Mouse (Mus musculus) liver, embryonic 11.5 days (tissue): Measurements from ENCODE around the gene Dpp6. TPM values are rescaled to one million over a fixed set of nuclear protein-coding genes. Genes with fewer than 3 reads are reported as not detected.

Source experiments
- ATAC-seq: fragments of 200-750 bp; cut with Nextera tagmentation; replicated peaks from 2 replicates; pipeline ENCODE4 v1.8.0; 2017; ENCODE audit warnings: moderate number of reproducible peaks, mild to moderate bottlenecking, moderate TSS enrichment, moderate library complexity; ENCODE audit not compliant: low FRiP score
- DNase-seq: peaks from one replicate; pipeline ENCODE4 v3.0.0-alpha.2; 2017; ENCODE audit warnings: low spot score
- H3K27ac ChIP-seq: fragments of 300-500 bp; sonication (generic); 2 replicates; pipeline ENCODE4 v1.5.1; 2014; ENCODE audit warnings: mild to moderate bottlenecking, low read depth, low read length, control low read depth
- H3K27me3 ChIP-seq: fragments of 300-500 bp; sonication (generic); replicated peaks from 2 replicates; pipeline ENCODE4 v1.6.1; 2014; ENCODE audit warnings: low read length, mixed read lengths; ENCODE audit not compliant: control insufficient read depth, insufficient read depth
- H3K36me3 ChIP-seq: fragments of 300-500 bp; sonication (generic); 2 replicates; pipeline ENCODE4 v1.6.1; 2014; ENCODE audit warnings: mild to moderate bottlenecking, low read length, moderate library complexity, mixed read lengths; ENCODE audit not compliant: control insufficient read depth, insufficient read depth
- H3K4me1 ChIP-seq: fragments of 300-500 bp; sonication (generic); replicated peaks from 2 replicates; pipeline ENCODE4 v1.6.1; 2014; ENCODE audit warnings: low read length, mixed read lengths; ENCODE audit not compliant: control insufficient read depth, insufficient read depth
- H3K4me2 ChIP-seq: fragments of 300-500 bp; sonication (generic); 2 replicates; pipeline ENCODE4 v1.6.1; 2014; ENCODE audit warnings: mild to moderate bottlenecking, control low read depth, moderate library complexity
- H3K4me3 ChIP-seq: fragments of 300-500 bp; sonication (generic); 2 replicates; pipeline ENCODE4 v1.5.1; 2014; ENCODE audit warnings: low read depth, low read length, control low read depth
- H3K9ac ChIP-seq: fragments of 300-500 bp; sonication (generic); 2 replicates; pipeline ENCODE4 v1.6.1; 2014; ENCODE audit warnings: low read depth, low read length, control low read depth
- H3K9me3 ChIP-seq: fragments of 300-500 bp; sonication (generic); 2 replicates; pipeline ENCODE4 v1.6.1; 2016; ENCODE audit warnings: low read length, inconsistent platforms, mixed read lengths; ENCODE audit not compliant: control insufficient read depth
- WGBS: fragments of 180-500 bp; shearing (Covaris S2); extraction: QIAGEN DNeasy Blood & Tissue Kit; methylation state at CpG from one replicate; pipeline ENCODE4 v1.1.7; 2014; 5-methylcytosine and 5-hydroxymethylcytosine counted together
- polyA plus RNA-seq: library from polyadenylated mRNA; unstranded; fragments of >200 nt; fragmentation: Nextera tagmentation; extraction: Ambion mirVana; gene quantifications from 2 replicates; pipeline ENCODE4 v1.2.1, GENCODE M21; 2014

The Dpp6 gene
- polyA plus RNA-seq, 1 experiment from 2014 or later = 1.1 TPM

DNA sequence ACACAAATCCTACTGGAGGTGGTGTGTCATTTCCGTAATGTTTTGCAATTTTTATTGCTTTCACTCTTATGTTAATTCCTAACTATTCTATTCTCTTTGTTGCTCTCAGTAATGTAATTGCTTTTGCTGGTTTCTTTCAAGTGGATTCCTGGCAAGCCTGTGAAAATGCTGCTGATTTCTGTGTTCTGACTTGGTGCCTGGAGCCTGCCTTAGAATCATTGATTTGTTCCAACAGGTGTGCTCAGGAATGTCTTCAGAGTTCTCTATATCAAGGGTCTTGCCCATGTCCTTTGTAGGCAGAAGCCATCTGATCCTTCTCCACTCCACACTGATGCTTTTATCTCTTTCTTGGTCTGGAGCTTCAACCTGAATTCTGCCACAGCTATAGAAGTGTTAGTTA is 526.6 kb downstream of the Dpp6 start:
- Histone ChIP-seq H3K4me1 (no peaks in the 10 kb centered on the region), H3K4me3 (no peak overlapping the region), H3K27me3 (no peaks in the 10 kb centered on the region), H3K9ac (no peak overlapping the region), H3K36me3 (no peaks in the 10 kb centered on the region), H3K27ac (no peak overlapping the region), H3K9me3 (no peaks in the 10 kb centered on the region), H3K4me2 (no peak overlapping the region)
- WGBS = 73% methylated on average over 1 of the region's 1 CpGs
- no peak for ATAC-seq
- no peak for DNase-seq

DNA sequence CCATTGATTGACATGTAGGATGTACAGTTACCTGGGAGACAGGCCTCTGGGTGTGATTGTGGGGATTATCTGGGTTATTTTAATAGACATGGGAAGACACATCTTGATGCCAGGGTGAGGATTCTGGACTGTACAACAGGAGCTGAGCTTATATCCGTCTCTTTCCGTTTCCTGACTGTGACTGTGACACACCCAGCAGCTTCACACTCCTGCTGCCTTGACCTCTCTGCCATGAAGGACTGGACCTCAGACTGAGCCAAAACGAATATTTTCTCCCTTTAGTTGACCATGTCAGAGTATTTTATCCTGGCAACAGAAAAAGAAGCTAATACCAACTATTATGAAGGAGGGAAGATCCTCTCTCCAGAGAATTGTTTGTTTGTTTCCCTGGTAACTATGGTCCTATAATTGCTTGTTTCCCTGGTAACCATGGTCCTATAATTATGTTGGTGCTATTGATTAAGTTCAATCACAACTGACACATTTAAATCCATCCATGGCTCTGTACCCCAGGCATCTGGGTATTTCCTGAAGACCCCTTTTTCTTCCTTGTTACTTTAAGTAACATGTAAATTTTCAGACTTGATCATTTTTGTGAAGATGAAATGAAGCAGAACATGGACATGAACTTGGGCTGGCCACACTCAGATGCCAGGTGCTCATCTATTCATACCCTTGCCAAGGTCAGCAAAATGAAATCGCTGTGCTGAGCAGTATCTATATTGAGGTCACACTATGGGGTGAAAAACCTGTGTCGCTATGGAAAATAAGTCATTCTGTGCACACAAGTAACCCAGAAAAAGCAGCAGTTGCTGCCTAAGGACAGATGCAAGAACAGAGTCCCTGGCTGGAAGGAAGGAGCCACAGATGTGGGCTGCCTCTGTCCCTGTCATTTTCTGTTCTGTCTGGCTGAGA is 531.4 kb downstream of the Dpp6 start:
- ATAC-seq (no peak), DNase-seq (no peak)
- Histone ChIP-seq H3K27me3 (no peaks in the 10 kb centered on the region), H3K36me3 (no peaks in the 10 kb centered on the region), H3K27ac (no peak overlapping the region), H3K4me1 (no peaks in the 10 kb centered on the region), H3K4me2 (no peak overlapping the region), H3K4me3 (no peak overlapping the region), H3K9ac (no peak overlapping the region), H3K9me3 (no peaks in the 10 kb centered on the region)
- WGBS = 73% methylated on average over 5 of the region's 5 CpGs

GRCm38 (mm10) chr5:27357630-27358029 is 540.6 kb downstream of the Dpp6 start:
- Histone ChIP-seq H3K9me3 (no peaks in the 10 kb centered on the region), H3K4me1 (no peaks in the 10 kb centered on the region), H3K27me3 (no peaks in the 10 kb centered on the region), H3K4me3 (no peak overlapping the region), H3K36me3 (no peaks in the 10 kb centered on the region), H3K9ac (no peak overlapping the region), H3K27ac (no peak overlapping the region), H3K4me2 (no peak overlapping the region)
- DNase-seq (no peak), ATAC-seq (no peak)
- WGBS = 68% methylated on average over 3 of the region's 3 CpGs

- ATAC-seq (no peak), DNase-seq (no peak)
- Histone ChIP-seq H3K27ac (no peak overlapping the region), H3K4me3 (no peak overlapping the region), H3K4me1 (no peaks in the 10 kb centered on the region), H3K9ac (no peak overlapping the region), H3K4me2 (no peak overlapping the region), H3K9me3 (no peaks in the 10 kb centered on the region), H3K27me3 (no peaks in the 10 kb centered on the region), H3K36me3 (no peaks in the 10 kb centered on the region)
- 62% methylated on average over 2 of the region's 2 CpGs for WGBS
These were observed 548.9 kb downstream of the Dpp6 start for GRCm38 (mm10) chr5:27365946-27366345.

DNA sequence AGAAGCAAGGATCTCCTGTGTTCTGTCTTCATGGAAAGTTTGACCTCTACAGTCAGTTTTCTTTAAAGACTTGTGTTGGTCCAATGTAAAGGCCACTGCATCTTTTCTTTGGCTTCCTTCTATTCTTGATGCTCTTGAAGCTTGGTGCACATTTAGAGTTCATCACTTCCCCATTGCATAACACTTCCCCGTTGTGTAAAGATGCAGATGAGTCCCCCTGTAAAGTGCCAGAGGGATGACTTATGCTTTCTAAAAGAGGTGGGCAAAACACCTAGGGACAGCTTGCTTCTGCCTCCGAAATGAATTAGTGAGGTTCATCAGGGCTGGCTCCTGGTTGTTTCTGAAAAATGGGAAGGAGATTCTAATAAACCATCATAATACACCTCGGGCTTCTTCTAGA is 553.8 kb downstream of the Dpp6 start:
- no peaks in the 10 kb centered on the region for H3K27me3 ChIP-seq
- no peak overlapping the region for H3K4me2 ChIP-seq
- no peak for DNase-seq
- ATAC-seq = no peak
- WGBS = 67% methylated on average over 3 of the region's 3 CpGs
- no peaks in the 10 kb centered on the region for H3K36me3 ChIP-seq
- no peaks in the 10 kb centered on the region for H3K4me1 ChIP-seq
- no peak overlapping the region for H3K27ac ChIP-seq
- no peak overlapping the region for H3K9ac ChIP-seq
- H3K4me3 ChIP-seq = no peak overlapping the region
- no peaks in the 10 kb centered on the region for H3K9me3 ChIP-seq

DNA sequence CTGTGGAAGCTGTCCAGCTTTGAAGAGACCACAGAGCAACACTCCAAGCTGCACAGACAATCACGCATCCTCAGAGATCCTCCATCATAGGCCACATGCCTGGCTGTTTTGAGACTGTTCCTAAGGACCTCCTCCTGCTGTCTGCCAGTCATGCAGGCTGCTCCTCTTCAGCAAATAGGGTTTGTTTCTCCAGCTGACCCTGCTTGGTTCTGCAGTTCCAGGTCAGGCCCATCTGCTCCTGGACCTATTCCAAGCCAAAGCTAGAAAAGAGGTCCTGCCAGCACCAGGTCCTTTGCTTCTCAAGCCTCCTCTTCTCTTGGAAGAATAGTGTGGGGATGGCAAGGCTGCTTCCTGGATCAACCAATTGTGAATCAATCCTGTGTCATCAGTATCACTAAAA is 556.9 kb downstream of the Dpp6 start:
- Histone ChIP-seq H3K9me3 (no peaks in the 10 kb centered on the region), H3K36me3 (no peaks in the 10 kb centered on the region), H3K4me2 (no peak overlapping the region), H3K4me1 (no peaks in the 10 kb centered on the region), H3K27ac (no peak overlapping the region), H3K4me3 (no peak overlapping the region), H3K27me3 (no peaks in the 10 kb centered on the region), H3K9ac (no peak overlapping the region)
- DNase-seq (no peak), ATAC-seq (no peak)
- 68% methylated on average over 1 of the region's 1 CpGs for WGBS

DNA sequence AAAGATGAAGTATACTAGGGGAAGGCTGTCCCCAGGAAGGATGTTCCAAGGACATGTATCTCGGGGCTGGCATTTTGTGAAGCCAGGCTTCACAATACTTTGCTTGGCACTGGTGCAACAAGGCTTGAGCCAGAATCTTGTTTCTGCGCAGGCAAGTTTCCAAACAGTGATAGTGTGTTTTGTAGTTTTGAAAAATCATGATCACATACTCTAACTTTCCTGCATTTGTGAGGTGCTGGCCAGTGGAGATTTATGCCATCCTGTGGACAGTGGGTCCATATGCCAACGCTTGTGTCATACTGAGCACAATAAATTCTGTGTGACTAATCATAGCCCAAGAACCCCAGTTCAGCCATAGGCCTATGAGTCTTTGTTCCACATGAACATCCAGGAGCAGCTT is 558.8 kb downstream of the Dpp6 start:
- no peak overlapping the region for H3K4me2 ChIP-seq
- H3K9me3 ChIP-seq = no peaks in the 10 kb centered on the region
- H3K9ac ChIP-seq = no peak overlapping the region
- no peak overlapping the region for H3K4me3 ChIP-seq
- no peaks in the 10 kb centered on the region for H3K27me3 ChIP-seq
- no peak overlapping the region for H3K27ac ChIP-seq
- ATAC-seq (no peak), DNase-seq (no peak)
- no peaks in the 10 kb centered on the region for H3K36me3 ChIP-seq
- no peaks in the 10 kb centered on the region for H3K4me1 ChIP-seq
- WGBS = 78% methylated on average over 3 of the region's 3 CpGs

GRCm38 (mm10) chr5:27380656-27381385 is 563.8 kb downstream of the Dpp6 start:
- H3K36me3 ChIP-seq = no peaks in the 10 kb centered on the region
- H3K9me3 ChIP-seq = no peaks in the 10 kb centered on the region
- DNase-seq (no peak), ATAC-seq (no peak)
- no peaks in the 10 kb centered on the region for H3K27me3 ChIP-seq
- no peak overlapping the region for H3K4me3 ChIP-seq
- no peak overlapping the region for H3K27ac ChIP-seq
- WGBS = 73% methylated on average over 4 of the region's 4 CpGs
- H3K4me2 ChIP-seq = no peak overlapping the region
- H3K4me1 ChIP-seq = no peaks in the 10 kb centered on the region
- no peak overlapping the region for H3K9ac ChIP-seq

- Histone ChIP-seq H3K36me3 (no peaks in the 10 kb centered on the region), H3K4me1 (no peaks in the 10 kb centered on the region), H3K9me3 (no peaks in the 10 kb centered on the region), H3K4me3 (no peak overlapping the region), H3K9ac (no peak overlapping the region), H3K27ac (no peak overlapping the region), H3K27me3 (no peaks in the 10 kb centered on the region), H3K4me2 (no peak overlapping the region)
- DNase-seq (no peak), ATAC-seq (no peak)
- WGBS = 56% methylated on average over 3 of the region's 3 CpGs
These were observed 581.4 kb downstream of the Dpp6 start for GRCm38 (mm10) chr5:27398371-27398770.
